Mouse (Mus musculus) adrenal gland, adult 2 months (tissue): ENCODE data around the gene Usp6nl. TPM values are rescaled to one million over a fixed set of nuclear protein-coding genes. Genes with fewer than 3 reads are reported as not detected.
A peak's percentile ranks its signal among the peaks of the same experiment; 100 is the strongest.

Experiments
- DNase-seq: peaks from one replicate; pipeline ENCODE4 v3.0.0; 2021
- polyA plus RNA-seq: library from polyadenylated mRNA; depleted of rRNA; stranded (reverse); fragments of >200 nt; gene quantifications from 2 replicates; pipeline ENCODE4 v1.2.3, GENCODE M21; 2012
- total RNA-seq, 2 experiments: library from RNA; stranded (reverse); gene quantifications; 2 replicates each; pipeline ENCODE4 v1.2.3; 2021

The Usp6nl gene
- total and polyA plus RNA-seq, 3 experiments, result 5.9 to 42.0 (median 35.9) TPM

- DNase-seq, result no peak
Observed at GRCm38 (mm10) chr2:6331324-6332137, 9.1 kb downstream of the Usp6nl start.

- DNase-seq, result peak; percentile 28
Observed at GRCm38 (mm10) chr2:6333570-6333969, 11.1 kb downstream of the Usp6nl start.

- peak; percentile 50 for DNase-seq
Observed at GRCm38 (mm10) chr2:6334011-6334410, 11.5 kb downstream of the Usp6nl start.

- no peak for DNase-seq
Observed at GRCm38 (mm10) chr2:6335032-6335735, 12.7 kb downstream of the Usp6nl start.

GRCm38 (mm10) chr2:6336013-6336412 lies 13.5 kb downstream of the Usp6nl start:
- DNase-seq, result no peak

- DNase-seq, result no peak
Observed at GRCm38 (mm10) chr2:6336649-6337048, 14.2 kb downstream of the Usp6nl start.

GRCm38 (mm10) chr2:6337436-6337835 lies 15.0 kb downstream of the Usp6nl start:
- no peak for DNase-seq

- DNase-seq, result no peak
Observed at GRCm38 (mm10) chr2:6338031-6338629, 15.7 kb downstream of the Usp6nl start.

GRCm38 (mm10) chr2:6340439-6340838 lies 18.0 kb downstream of the Usp6nl start:
- no peak for DNase-seq

GRCm38 (mm10) chr2:6341496-6341895 lies 19.0 kb downstream of the Usp6nl start:
- no peak for DNase-seq

GRCm38 (mm10) chr2:6349256-6350092 lies 27.0 kb downstream of the Usp6nl start:
- DNase-seq, result no peak

GRCm38 (mm10) chr2:6350164-6350563 lies 27.7 kb downstream of the Usp6nl start:
- no peak for DNase-seq

- no peak for DNase-seq
Observed at GRCm38 (mm10) chr2:6350931-6351695, 28.6 kb downstream of the Usp6nl start.

GRCm38 (mm10) chr2:6352541-6352971 lies 30.1 kb downstream of the Usp6nl start:
- peak; percentile 59 for DNase-seq

- DNase-seq, result no peak
Observed at GRCm38 (mm10) chr2:6353060-6353459, 30.6 kb downstream of the Usp6nl start.

- no peak for DNase-seq
Observed at GRCm38 (mm10) chr2:6357306-6357705, 34.8 kb downstream of the Usp6nl start.

GRCm38 (mm10) chr2:6359645-6360044 lies 37.2 kb downstream of the Usp6nl start:
- peak; percentile 26 for DNase-seq

- no peak for DNase-seq
Observed at GRCm38 (mm10) chr2:6363126-6363525, 40.7 kb downstream of the Usp6nl start.

GRCm38 (mm10) chr2:6363922-6364321 lies 41.5 kb downstream of the Usp6nl start:
- DNase-seq, result no peak

GRCm38 (mm10) chr2:6366521-6366928 lies 44.1 kb downstream of the Usp6nl start:
- DNase-seq, result peak; percentile 40

- DNase-seq, result no peak
Observed at GRCm38 (mm10) chr2:6366973-6367372, 44.5 kb downstream of the Usp6nl start.
